Mouse (Mus musculus) brain, embryonic 14.5 days (tissue): ENCODE results near the gene Itgb3.

Source experiments
- CTCF ChIP-seq: fragments of 200-500 bp; IDR thresholded peaks from 2 replicates; pipeline ENCODE4 v1.5.1; 2012; ENCODE audit warnings: inconsistent platforms, mild to moderate bottlenecking, moderate library complexity, borderline replicate concordance; ENCODE audit not compliant: insufficient read depth, insufficient read length; ENCODE audit errors: extremely low read depth
- POLR2A ChIP-seq: fragments of 200-500 bp; IDR thresholded peaks from 2 replicates; pipeline ENCODE4 v1.6.1; 2012; ENCODE audit warnings: mild to moderate bottlenecking, inconsistent platforms, borderline replicate concordance; ENCODE audit not compliant: poor library complexity, insufficient read depth, insufficient read length, severe bottlenecking; ENCODE audit errors: extremely low read depth

GRCm38 (mm10) chr11:104599265-104599945 lies 8.4 kb upstream of the Itgb3 start:
- TF ChIP-seq CTCF: no peak
- TF ChIP-seq POLR2A: no peak
